ENCODE assay signal across 8 mouse cellular contexts in genomic region chr9:22307156-22307919, GRCm38 (mm10). TPM values are rescaled to one million over a fixed set of nuclear protein-coding genes. Genes with fewer than 3 reads are reported as not detected.
DNase-seq lines count a peak whose midpoint lies in the region; ATAC-seq and TF ChIP-seq lines count a peak whose summit lies in the region.

TSS of gene Zfp810 (minus strand) at chr9:22307648.

- peaks cover 8% of the 10 kb centered on the region for H3K27me3 ChIP-seq in erythroblast, embryonic 14.5 days (ENCODE audit: control insufficient read depth)
- H3K27me3 ChIP-seq in heart, embryonic 10.5 days (ENCODE audit: insufficient read depth, poor library complexity, severe bottlenecking): no peaks in the 10 kb centered on the region
- H3K27me3 ChIP-seq in kidney, embryonic 14.5 days (ENCODE audit: control insufficient read depth, insufficient read depth, low read length): no peaks in the 10 kb centered on the region
- H3K27me3 ChIP-seq in limb, embryonic 14.5 days (ENCODE audit: control insufficient read depth, insufficient read depth, low read length): no peaks in the 10 kb centered on the region
- H3K27me3 ChIP-seq in midbrain, embryonic 16.5 days (ENCODE audit: control insufficient read depth, insufficient read depth, low read depth, low read length): no peaks in the 10 kb centered on the region
- no peaks in the 10 kb centered on the region for H3K27me3 ChIP-seq in spleen, adult 2 months (ENCODE audit: control insufficient read depth, insufficient read depth, low read length)

- H3K4me3 ChIP-seq in erythroblast, embryonic 14.5 days (replicated peaks): peak within 1 kb of the TSS; percentile 81
- peak within 1 kb of the TSS; percentile 84 for H3K4me3 ChIP-seq in heart, embryonic 10.5 days
- peak within 1 kb of the TSS; percentile 66 for H3K4me3 ChIP-seq in kidney, embryonic 14.5 days (ENCODE audit: low read length)
- peak within 1 kb of the TSS; percentile 98 for H3K4me3 ChIP-seq in limb, embryonic 14.5 days (replicated peaks; ENCODE audit: low read length)
- H3K4me3 ChIP-seq in midbrain, embryonic 16.5 days (ENCODE audit: low read depth, low read length): peak within 1 kb of the TSS; percentile 88
- H3K4me3 ChIP-seq in spleen, adult 2 months (ENCODE audit: extremely low read depth, insufficient read depth, insufficient read length): peak within 1 kb of the TSS; percentile 91

- peak; percentile 62 for TF ChIP-seq POLR2A in brain, embryonic 14.5 days (IDR thresholded peaks at IDR 0.05; ENCODE audit: borderline replicate concordance, extremely low read depth, insufficient read depth, insufficient read length, poor library complexity, severe bottlenecking)
- TF ChIP-seq POLR2A in limb, embryonic 14.5 days (IDR thresholded peaks at IDR 0.05; ENCODE audit: borderline replicate concordance, extremely low read depth, insufficient read depth, insufficient read length): 0 out of 2 replicates have a peak, but pooled peaks have one; percentile 21
- no peak; the same call in 1 of the 2 replicates for TF ChIP-seq POLR2A in spleen, adult 2 months (IDR thresholded peaks at IDR 0.05; ENCODE audit: low read depth, low read length)

- under 1% methylated on average over 56 of the region's 56 CpGs for WGBS in heart, embryonic 10.5 days
- WGBS in kidney, embryonic 14.5 days: under 1% methylated on average over 56 of the region's 56 CpGs
- 0% methylated on average over 42 of the region's 56 CpGs for WGBS in limb, embryonic 14.5 days
- under 1% methylated on average over 56 of the region's 56 CpGs for WGBS in midbrain, embryonic 16.5 days
- under 1% methylated on average over 56 of the region's 56 CpGs for WGBS in spleen, adult 2 months

- ATAC-seq in kidney, embryonic 14.5 days (ENCODE audit: low FRiP score, low TSS enrichment): peak; percentile 99
- ATAC-seq in limb, embryonic 14.5 days (ENCODE audit: low FRiP score, low read depth): peak; percentile 100
- ATAC-seq in midbrain, embryonic 16.5 days: peak; percentile 99

- peak; percentile 90 to 93 for DNase-seq in B cell, adult 2 months
- peak; percentile 99 for DNase-seq in brain, embryonic 14.5 days (ENCODE audit: low read depth)
- DNase-seq in heart, embryonic 10.5 days (ENCODE audit: low spot score): peak; percentile 99
- DNase-seq in limb, embryonic 14.5 days (ENCODE audit: low spot score): peak; percentile 98
- DNase-seq in spleen, adult 2 months (ENCODE audit: low read depth in 1 of 2, low spot score in 2 of 2): peak; percentile 96

- peak within 1 kb of the TSS; percentile 80 for H3K4me2 ChIP-seq in kidney, embryonic 14.5 days (replicated peaks; ENCODE audit: low read depth, low read length)
- H3K4me2 ChIP-seq in limb, embryonic 14.5 days (replicated peaks; ENCODE audit: low read depth, low read length, severe bottlenecking): peak within 1 kb of the TSS; percentile 85
- peak within 1 kb of the TSS; percentile 69 for H3K4me2 ChIP-seq in midbrain, embryonic 16.5 days (ENCODE audit: low read length)

- H3K27ac ChIP-seq in heart, embryonic 10.5 days: peak within 1 kb of the TSS; percentile 98
- H3K27ac ChIP-seq in kidney, embryonic 14.5 days (ENCODE audit: low read depth, low read length): peak within 1 kb of the TSS; percentile 12; the same call in 1 of the 2 replicates
- H3K27ac ChIP-seq in limb, embryonic 14.5 days (replicated peaks; ENCODE audit: low read depth, low read length): peak within 1 kb of the TSS; percentile 71
- H3K27ac ChIP-seq in midbrain, embryonic 16.5 days (ENCODE audit: low read length): peak within 1 kb of the TSS; percentile 93
- peak within 1 kb of the TSS; percentile 63 for H3K27ac ChIP-seq in spleen, adult 2 months (ENCODE audit: insufficient read depth, low read length)

- peaks cover 10% of the 10 kb centered on the region for H3K9me3 ChIP-seq in erythroblast, embryonic 14.5 days (ENCODE audit: control insufficient read depth, low read length)
- H3K9me3 ChIP-seq in heart, embryonic 10.5 days: 0 out of 2 replicates have a peak, but pooled peaks cover 4% of the 10 kb centered on the region
- H3K9me3 ChIP-seq in kidney, embryonic 14.5 days (ENCODE audit: control insufficient read depth, low read length): peaks cover 6% of the 10 kb centered on the region; the same call in 1 of the 2 replicates
- H3K9me3 ChIP-seq in limb, embryonic 14.5 days (ENCODE audit: control insufficient read depth, low read length): 0 out of 2 replicates have a peak, but pooled peaks cover 4% of the 10 kb centered on the region
- H3K9me3 ChIP-seq in midbrain, embryonic 16.5 days (replicated peaks; ENCODE audit: control insufficient read depth, low read length, poor library complexity, severe bottlenecking): 0 out of 2 replicates have a peak, but pooled peaks cover 3% of the 10 kb centered on the region

- peak within 1 kb of the TSS; percentile 90 for H3K9ac ChIP-seq in kidney, embryonic 14.5 days (ENCODE audit: low read depth, low read length)
- H3K9ac ChIP-seq in limb, embryonic 14.5 days (ENCODE audit: low read depth, low read length, severe bottlenecking): peak within 1 kb of the TSS; percentile 99
- peak within 1 kb of the TSS; percentile 99 for H3K9ac ChIP-seq in midbrain, embryonic 16.5 days (ENCODE audit: low read depth, low read length)

- TF ChIP-seq CTCF in brain, embryonic 14.5 days (IDR thresholded peaks at IDR 0.05; ENCODE audit: borderline replicate concordance, extremely low read depth, insufficient read depth, insufficient read length): no peak
- TF ChIP-seq CTCF in spleen, adult 2 months (IDR thresholded peaks at IDR 0.05; ENCODE audit: extremely low read depth, insufficient read depth, insufficient read length, insufficient replicate concordance): no peak

- no peaks in the 10 kb centered on the region; the same call in 1 of the 2 replicates for H3K36me3 ChIP-seq in erythroblast, embryonic 14.5 days (ENCODE audit: control insufficient read depth)
- H3K36me3 ChIP-seq in heart, embryonic 10.5 days: peaks cover 30% of the 10 kb centered on the region
- H3K36me3 ChIP-seq in kidney, embryonic 14.5 days (ENCODE audit: control insufficient read depth, insufficient read depth, low read length): peaks cover 30% of the 10 kb centered on the region
- peaks cover 25% of the 10 kb centered on the region for H3K36me3 ChIP-seq in limb, embryonic 14.5 days (ENCODE audit: control insufficient read depth, insufficient read depth, low read length)
- peaks cover 22% of the 10 kb centered on the region for H3K36me3 ChIP-seq in midbrain, embryonic 16.5 days (ENCODE audit: control insufficient read depth, insufficient read depth, low read length)
- peaks cover 3% of the 10 kb centered on the region for H3K36me3 ChIP-seq in spleen, adult 2 months (ENCODE audit: control insufficient read depth, insufficient read depth, low read length)

- peaks cover 21% of the 10 kb centered on the region for H3K4me1 ChIP-seq in erythroblast, embryonic 14.5 days (ENCODE audit: control insufficient read depth)
- H3K4me1 ChIP-seq in heart, embryonic 10.5 days: peaks cover 10% of the 10 kb centered on the region
- peaks cover 8% of the 10 kb centered on the region for H3K4me1 ChIP-seq in kidney, embryonic 14.5 days (ENCODE audit: control insufficient read depth, insufficient read depth, low read length)
- peaks cover 6% of the 10 kb centered on the region; the same call in 1 of the 2 replicates for H3K4me1 ChIP-seq in limb, embryonic 14.5 days (ENCODE audit: control insufficient read depth, insufficient read depth, low read length)
- H3K4me1 ChIP-seq in midbrain, embryonic 16.5 days (ENCODE audit: control insufficient read depth, insufficient read depth, low read length): peaks cover 7% of the 10 kb centered on the region
- peaks cover 5% of the 10 kb centered on the region for H3K4me1 ChIP-seq in spleen, adult 2 months (ENCODE audit: control insufficient read depth, insufficient read depth, insufficient read length)

RNA-seq across cellular contexts. Expression of gene Zfp810, which starts in this region (rescaled TPM):
- polyA plus RNA-seq in brain, embryonic 14.5 days (2012; rRNA removed): 36.4 and 37.1 TPM in 2 replicates
- polyA plus RNA-seq in erythroblast, embryonic 14.5 days (2012): 0.05 and 0.07 TPM in 2 replicates
- polyA plus RNA-seq in heart, embryonic 10.5 days (2016; fragmentation: Nextera tagmentation; extraction: Ambion mirVana): 17.2 and 19.9 TPM in 2 replicates
- 18.5 and 28.8 TPM in 2 replicates for polyA plus RNA-seq in kidney, embryonic 14.5 days (2014; fragmentation: Nextera tagmentation; extraction: Ambion mirVana)
- 18.9 and 21.2 TPM in 2 replicates for polyA plus RNA-seq in limb, embryonic 14.5 days (2012; rRNA removed)
- polyA plus RNA-seq in limb, embryonic 14.5 days (2014; fragmentation: Nextera tagmentation; extraction: Ambion mirVana): 19.3 and 25.7 TPM in 2 replicates
- polyA plus RNA-seq in midbrain, embryonic 16.5 days (2015; fragmentation: Nextera tagmentation; extraction: Ambion mirVana): 32.5 and 32.7 TPM in 2 replicates
- 3.7 and 4.0 TPM in 2 replicates for polyA plus RNA-seq in spleen, adult 2 months (2012; rRNA removed)

Comparison
In these comparisons a context has a peak if more than half of its experiments do, and no peak if none do; other contexts are left out.
1. Peak in every context shown above with its lines: DNase-seq, ATAC-seq, H3K4me3 ChIP-seq and H3K27ac ChIP-seq.
2. H3K27ac ChIP-seq: peak in every context shown above with its lines; median percentile 98 in heart, embryonic 10.5 days; 93 in midbrain, embryonic 16.5 days; 71 in limb, embryonic 14.5 days; 63 in spleen, adult 2 months; 12 in kidney, embryonic 14.5 days.